Mouse (Mus musculus) embryonic facial prominence, embryonic 13.5 days (tissue): ENCODE data around the gene Zfp672. TPM values are rescaled to one million over a fixed set of nuclear protein-coding genes. Genes with fewer than 3 reads are reported as not detected.

Experiments used
- ATAC-seq: fragments of 200-750 bp; cut with Nextera tagmentation; 2 replicates; pipeline ENCODE4 v1.8.0; 2017; ENCODE audit warnings: low read depth; ENCODE audit not compliant: insufficient number of reproducible peaks, insufficient read depth, low FRiP score, low TSS enrichment
- H3K27ac ChIP-seq: fragments of 300-500 bp; sonication (generic); 2 replicates; pipeline ENCODE4 v1.5.1; 2015; ENCODE audit warnings: moderate library complexity, mild to moderate bottlenecking, inconsistent platforms
- H3K27me3 ChIP-seq: fragments of 300-500 bp; sonication (generic); 2 replicates; pipeline ENCODE4 v1.6.1; 2015; ENCODE audit warnings: mild to moderate bottlenecking, inconsistent platforms
- H3K36me3 ChIP-seq: fragments of 300-500 bp; sonication (generic); 2 replicates; pipeline ENCODE4 v1.6.1; 2015; ENCODE audit warnings: mild to moderate bottlenecking, inconsistent platforms
- H3K4me1 ChIP-seq: fragments of 300-500 bp; sonication (generic); 2 replicates; pipeline ENCODE4 v1.6.1; 2015; ENCODE audit warnings: inconsistent platforms
- H3K4me2 ChIP-seq: fragments of 300-500 bp; sonication (generic); 2 replicates; pipeline ENCODE4 v1.6.1; 2015; ENCODE audit warnings: moderate library complexity, mild to moderate bottlenecking, inconsistent platforms
- H3K4me3 ChIP-seq: fragments of 300-500 bp; sonication (generic); 2 replicates; pipeline ENCODE4 v1.5.1; 2015; ENCODE audit warnings: mild to moderate bottlenecking, inconsistent platforms
- H3K9ac ChIP-seq: fragments of 300-500 bp; sonication (generic); 2 replicates; pipeline ENCODE4 v1.6.1; 2015; ENCODE audit warnings: mild to moderate bottlenecking, inconsistent platforms
- H3K9me3 ChIP-seq: fragments of 300-500 bp; sonication (generic); 2 replicates; pipeline ENCODE4 v1.6.1; 2016; ENCODE audit warnings: inconsistent platforms
- WGBS: fragments of 180-500 bp; shearing (Covaris S2); methylation state at CpG from one replicate; pipeline ENCODE4 v1.1.7; 2015; ENCODE audit warnings: mixed read lengths; 5-methylcytosine and 5-hydroxymethylcytosine counted together
- polyA plus RNA-seq: library from polyadenylated mRNA; unstranded; fragments of >200 nt; fragmentation: Nextera tagmentation; extraction: Ambion mirVana; gene quantifications from 2 replicates; pipeline ENCODE4 v1.2.1, GENCODE M21; 2015

Zfp672 gene
- polyA plus RNA-seq, 1 experiment from 2014 or later = 41.2 TPM

DNA sequence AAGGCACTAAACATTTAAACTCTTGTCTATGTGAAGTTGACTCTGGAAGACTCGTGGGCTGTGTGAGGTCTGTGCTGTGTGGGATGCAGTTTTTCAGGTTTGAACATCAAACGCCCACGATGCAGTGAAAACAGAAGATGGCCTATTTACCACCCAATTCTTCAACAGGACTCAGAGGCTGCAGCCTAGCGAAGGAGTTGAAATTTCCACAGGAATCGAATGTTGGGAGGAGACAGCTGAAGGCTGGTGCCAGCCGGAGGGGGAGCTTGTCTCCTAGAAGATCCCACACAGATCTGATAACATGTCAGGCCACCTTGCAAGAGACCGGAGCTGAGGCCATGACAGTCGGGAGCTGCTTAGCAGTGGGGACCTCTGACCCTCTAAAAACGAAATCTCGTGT lies 24.3 kb upstream of the Zfp672 start:
- H3K27ac ChIP-seq = no peak overlapping the region
- H3K27me3 ChIP-seq = no peaks in the 10 kb centered on the region
- H3K4me1 ChIP-seq = no peaks in the 10 kb centered on the region
- 65% methylated on average over 10 of the region's 10 CpGs for WGBS
- no peaks in the 10 kb centered on the region for H3K36me3 ChIP-seq
- no peak overlapping the region for H3K4me3 ChIP-seq
- H3K4me2 ChIP-seq = no peak overlapping the region
- no peak for ATAC-seq
- H3K9me3 ChIP-seq = no peaks in the 10 kb centered on the region
- no peak overlapping the region for H3K9ac ChIP-seq

GRCm38 (mm10) chr11:58353709-58354108 lies 23.6 kb upstream of the Zfp672 start:
- Histone ChIP-seq H3K36me3 (no peaks in the 10 kb centered on the region), H3K27ac (no peak overlapping the region), H3K4me3 (no peak overlapping the region), H3K4me1 (no peaks in the 10 kb centered on the region), H3K9me3 (no peaks in the 10 kb centered on the region), H3K4me2 (no peak overlapping the region), H3K27me3 (no peaks in the 10 kb centered on the region), H3K9ac (no peak overlapping the region)
- WGBS = 68% methylated on average over 3 of the region's 3 CpGs
- ATAC-seq = no peak

DNA sequence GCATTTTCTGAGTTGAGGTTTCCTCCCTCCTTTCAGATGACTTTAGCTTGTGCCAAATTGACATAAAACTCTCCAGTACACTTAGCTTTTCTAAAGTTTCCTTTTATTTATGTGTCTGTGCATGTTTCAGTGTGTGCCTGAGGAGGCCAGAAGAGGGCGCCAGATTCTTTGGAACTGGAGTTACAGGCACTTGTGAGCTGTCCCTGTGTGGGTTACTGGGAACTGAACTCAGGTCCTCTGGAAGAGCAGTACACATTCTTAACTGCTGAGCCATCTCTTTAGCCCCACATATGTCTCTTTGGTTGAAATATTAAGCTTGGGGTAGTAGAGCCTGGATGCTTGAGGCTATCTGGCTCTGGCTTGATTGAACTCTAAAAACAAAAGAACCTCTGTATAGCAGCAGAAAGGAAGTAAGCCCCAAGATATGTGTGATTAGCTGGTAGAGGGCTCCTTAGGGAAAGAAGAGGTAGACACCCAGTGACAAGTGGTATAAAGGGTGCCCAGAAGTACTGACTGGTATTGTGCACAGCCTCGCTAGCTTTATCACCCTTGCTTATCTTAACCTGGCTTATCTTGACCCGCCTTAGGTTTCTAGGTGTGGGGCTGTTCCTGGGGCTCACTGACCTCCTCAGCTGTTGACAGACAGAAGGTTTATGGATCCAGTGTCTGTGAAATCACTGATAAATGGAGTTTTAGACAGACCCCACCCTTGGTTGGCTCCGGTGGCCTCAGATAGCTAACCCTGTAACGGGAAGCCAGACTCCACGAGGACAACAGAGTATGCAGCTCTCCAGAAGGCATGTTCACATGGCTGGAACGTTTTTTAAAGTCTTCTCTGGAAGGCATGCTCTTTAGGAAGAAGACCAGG lies 22.8 kb upstream of the Zfp672 start:
- Histone ChIP-seq H3K27ac (no peak overlapping the region), H3K36me3 (peaks cover under 1% of the 10 kb centered on the region; the same call in 1 of the 2 replicates), H3K9me3 (no peaks in the 10 kb centered on the region), H3K4me1 (no peaks in the 10 kb centered on the region), H3K4me2 (no peak overlapping the region), H3K9ac (no peak overlapping the region), H3K27me3 (no peaks in the 10 kb centered on the region), H3K4me3 (no peak overlapping the region)
- WGBS = 62% methylated on average over 7 of the region's 7 CpGs
- ATAC-seq = no peak

GRCm38 (mm10) chr11:58351179-58351578 lies 21.0 kb upstream of the Zfp672 start:
- WGBS = 90% methylated on average over 5 of the region's 5 CpGs
- ATAC-seq = no peak
- H3K36me3 ChIP-seq = peaks cover 18% of the 10 kb centered on the region
- H3K9ac ChIP-seq = no peak overlapping the region
- H3K27ac ChIP-seq = no peak overlapping the region
- no peak overlapping the region for H3K4me3 ChIP-seq
- H3K4me2 ChIP-seq = no peak overlapping the region
- no peaks in the 10 kb centered on the region for H3K4me1 ChIP-seq
- no peaks in the 10 kb centered on the region for H3K27me3 ChIP-seq
- no peaks in the 10 kb centered on the region for H3K9me3 ChIP-seq

GRCm38 (mm10) chr11:58350628-58351027 lies 20.5 kb upstream of the Zfp672 start:
- Histone ChIP-seq H3K4me3 (no peak overlapping the region), H3K36me3 (peaks cover 23% of the 10 kb centered on the region), H3K27ac (no peak overlapping the region), H3K4me1 (no peaks in the 10 kb centered on the region), H3K27me3 (no peaks in the 10 kb centered on the region), H3K4me2 (no peak overlapping the region), H3K9ac (no peak overlapping the region), H3K9me3 (no peaks in the 10 kb centered on the region)
- 69% methylated on average over 4 of the region's 4 CpGs for WGBS
- no peak for ATAC-seq

DNA sequence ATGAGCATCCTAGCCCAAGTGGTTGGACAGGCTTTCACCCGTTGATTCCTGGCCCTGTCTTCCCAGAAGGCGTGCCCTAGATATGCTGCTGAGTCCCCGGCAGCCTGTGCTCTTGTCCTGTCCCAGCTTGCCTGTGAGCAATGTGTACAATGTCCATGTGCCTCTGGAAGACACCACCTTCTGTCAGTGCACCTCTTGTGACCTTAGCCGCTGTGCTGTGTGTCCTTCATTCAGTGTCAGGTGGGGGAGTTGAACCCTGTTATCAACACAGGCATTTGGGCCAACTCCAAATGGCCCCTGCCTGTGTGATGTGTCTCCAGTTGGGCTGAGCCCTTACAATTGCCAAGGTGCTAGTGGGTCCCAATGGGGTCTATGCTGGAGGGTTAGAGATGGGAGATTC lies 16.6 kb upstream of the Zfp672 start:
- no peaks in the 10 kb centered on the region for H3K4me1 ChIP-seq
- no peaks in the 10 kb centered on the region for H3K27me3 ChIP-seq
- no peak overlapping the region for H3K27ac ChIP-seq
- no peak overlapping the region for H3K4me3 ChIP-seq
- no peaks in the 10 kb centered on the region for H3K9me3 ChIP-seq
- H3K36me3 ChIP-seq = peaks cover 44% of the 10 kb centered on the region
- H3K4me2 ChIP-seq = no peak overlapping the region
- 86% methylated on average over 4 of the region's 4 CpGs for WGBS
- no peak for ATAC-seq
- no peak overlapping the region for H3K9ac ChIP-seq

GRCm38 (mm10) chr11:58334746-58335145 lies 4.6 kb upstream of the Zfp672 start:
- Histone ChIP-seq H3K4me2 (no peak overlapping the region), H3K9me3 (no peaks in the 10 kb centered on the region), H3K4me3 (no peak overlapping the region), H3K9ac (no peak overlapping the region), H3K27ac (no peak overlapping the region), H3K27me3 (no peaks in the 10 kb centered on the region), H3K36me3 (peaks cover 60% of the 10 kb centered on the region), H3K4me1 (peaks cover 23% of the 10 kb centered on the region)
- 84% methylated on average over 3 of the region's 3 CpGs for WGBS
- no peak for ATAC-seq

GRCm38 (mm10) chr11:58331546-58331945 lies 1.4 kb upstream of the Zfp672 start:
- Histone ChIP-seq H3K4me2 (peak overlapping the region; percentile 95), H3K9ac (peak overlapping the region; percentile 91), H3K27me3 (no peaks in the 10 kb centered on the region), H3K9me3 (no peaks in the 10 kb centered on the region), H3K4me3 (peak overlapping the region; percentile 83), H3K4me1 (peaks cover 34% of the 10 kb centered on the region), H3K36me3 (peaks cover 50% of the 10 kb centered on the region), H3K27ac (no peak overlapping the region)
- no peak for ATAC-seq
- 89% methylated on average over 6 of the region's 6 CpGs for WGBS

DNA sequence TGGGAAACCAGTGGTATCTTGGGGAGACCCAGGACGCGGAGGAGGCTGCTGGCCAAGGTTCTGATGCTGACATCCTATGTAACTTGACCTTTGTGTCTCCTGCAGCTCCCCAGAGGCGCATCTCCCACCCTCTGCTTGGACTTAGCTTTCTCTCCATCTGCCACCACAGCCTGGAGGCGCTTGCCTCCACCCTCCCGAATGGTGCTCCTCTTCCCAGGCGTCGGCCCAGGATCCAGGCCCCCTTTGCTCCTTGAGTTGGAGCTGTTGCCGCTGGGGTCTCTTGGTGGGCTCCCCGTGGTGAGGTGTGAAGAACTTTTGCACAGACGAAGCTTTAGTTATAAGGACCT lies 983 bp upstream of the Zfp672 start:
- peak overlapping the region; percentile 62; the same call in 1 of the 2 replicates for H3K27ac ChIP-seq
- peaks cover 46% of the 10 kb centered on the region for H3K36me3 ChIP-seq
- peaks cover 34% of the 10 kb centered on the region for H3K4me1 ChIP-seq
- peak overlapping the region; percentile 83 for H3K4me3 ChIP-seq
- peak overlapping the region; percentile 95 for H3K4me2 ChIP-seq
- peak overlapping the region; percentile 91 for H3K9ac ChIP-seq
- 0 out of 2 replicates have a peak, but pooled peaks have one; percentile 1 for ATAC-seq
- no peaks in the 10 kb centered on the region for H3K9me3 ChIP-seq
- 12% methylated on average over 10 of the region's 10 CpGs for WGBS
- no peaks in the 10 kb centered on the region for H3K27me3 ChIP-seq

GRCm38 (mm10) chr11:58329906-58330275 lies 248 bp downstream of the Zfp672 start:
- Histone ChIP-seq H3K4me3 (peak overlapping the region; percentile 83), H3K27me3 (no peaks in the 10 kb centered on the region), H3K9me3 (no peaks in the 10 kb centered on the region), H3K4me2 (peak overlapping the region; percentile 95), H3K36me3 (peaks cover 43% of the 10 kb centered on the region), H3K27ac (peak overlapping the region; percentile 80), H3K9ac (peak overlapping the region; percentile 91), H3K4me1 (peaks cover 34% of the 10 kb centered on the region)
- under 1% methylated on average over 21 of the region's 21 CpGs for WGBS
- ATAC-seq = no peak

DNA sequence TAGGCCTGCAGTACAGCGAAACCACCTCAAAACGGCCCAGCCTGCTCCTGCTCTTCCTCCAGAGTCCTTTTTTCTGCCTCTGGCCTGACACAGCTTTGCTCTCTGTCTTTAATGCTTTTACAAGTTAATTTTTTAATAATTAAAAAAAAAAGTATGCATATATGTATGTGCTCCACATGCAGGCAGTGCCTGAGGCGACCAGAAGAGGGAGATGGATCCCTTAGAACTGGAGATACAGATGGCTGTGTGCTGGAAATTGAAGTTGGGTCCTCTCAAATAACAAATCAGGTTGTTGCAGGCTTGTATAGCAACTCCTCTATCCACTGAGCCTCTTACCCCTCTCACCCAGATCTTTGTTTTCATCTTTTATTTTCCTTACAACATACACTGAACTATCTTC lies 3.4 kb downstream of the Zfp672 start:
- no peak for ATAC-seq
- Histone ChIP-seq H3K4me1 (peaks cover 33% of the 10 kb centered on the region), H3K27me3 (no peaks in the 10 kb centered on the region), H3K4me2 (no peak overlapping the region), H3K4me3 (no peak overlapping the region), H3K36me3 (peaks cover 16% of the 10 kb centered on the region), H3K9ac (no peak overlapping the region), H3K27ac (no peak overlapping the region), H3K9me3 (no peaks in the 10 kb centered on the region)
- 92% methylated on average over 3 of the region's 3 CpGs for WGBS

GRCm38 (mm10) chr11:58324614-58325229 lies 5.4 kb downstream of the Zfp672 start:
- no peak for ATAC-seq
- 85% methylated on average over 3 of the region's 3 CpGs for WGBS

More at GRCm38 (mm10) chr11:58324614-58325229, 5.4 kb downstream of the Zfp672 start:
- H3K4me2 ChIP-seq = no peak overlapping the region
- peaks cover 16% of the 10 kb centered on the region for H3K36me3 ChIP-seq
- H3K27ac ChIP-seq = no peak overlapping the region
- H3K9ac ChIP-seq = no peak overlapping the region
- no peaks in the 10 kb centered on the region for H3K9me3 ChIP-seq
- no peak overlapping the region for H3K4me3 ChIP-seq
- no peaks in the 10 kb centered on the region for H3K27me3 ChIP-seq
- peaks cover 31% of the 10 kb centered on the region for H3K4me1 ChIP-seq
